14 mouse cellular contexts compared by ENCODE assay signal in genomic region chr9:96878464-96878863, GRCm38 (mm10). TPM values are rescaled to one million over a fixed set of nuclear protein-coding genes. Genes with fewer than 3 reads are reported as not detected.
DNase-seq lines count a peak whose midpoint lies in the region; ATAC-seq and TF ChIP-seq lines count a peak whose summit lies in the region.
"Had no signal": no experiment of that assay in that cellular context is flagged by ENCODE, and none has a peak within 500 bp of the region (broad histone marks: within the 10 kb centered on the region; RNA-seq: fewer than 3 reads in every experiment).

No protein-coding gene starts in this region.

- H3K36me3 ChIP-seq in forebrain, embryonic 12.5 days (replicated peaks) = no peaks in the 10 kb centered on the region; the same call in 1 of the 2 replicates
- H3K36me3 ChIP-seq in forebrain, embryonic 15.5 days = no peaks in the 10 kb centered on the region
- H3K36me3 ChIP-seq in midbrain, embryonic 10.5 days = peaks cover 16% of the 10 kb centered on the region
- H3K36me3 ChIP-seq in midbrain, postnatal 0 days (ENCODE audit: insufficient read depth, low read length) = no peaks in the 10 kb centered on the region
- no peaks in the 10 kb centered on the region for H3K36me3 ChIP-seq in neural tube, embryonic 13.5 days
- H3K36me3 ChIP-seq: limb, embryonic 12.5 days had no signal

- WGBS in forebrain, embryonic 12.5 days = 45% methylated on average over 4 of the region's 4 CpGs
- 41% methylated on average over 4 of the region's 4 CpGs for WGBS in forebrain, embryonic 15.5 days
- WGBS in midbrain, embryonic 10.5 days = 46% methylated on average over 4 of the region's 4 CpGs
- 26% methylated on average over 4 of the region's 4 CpGs for WGBS in midbrain, postnatal 0 days
- WGBS in neural tube, embryonic 13.5 days = 5% methylated on average over 4 of the region's 4 CpGs

- no peak overlapping the region for H3K9ac ChIP-seq in forebrain, embryonic 12.5 days
- H3K9ac ChIP-seq in forebrain, embryonic 15.5 days (replicated peaks) = no peak overlapping the region
- no peak overlapping the region for H3K9ac ChIP-seq in midbrain, postnatal 0 days (replicated peaks; ENCODE audit: low read length, poor library complexity, severe bottlenecking)
- H3K9ac ChIP-seq in neural tube, embryonic 13.5 days = no peak overlapping the region
- H3K9ac ChIP-seq: forebrain, postnatal 0 days; limb, embryonic 12.5 days; liver, postnatal 0 days had no signal

- H3K4me1 ChIP-seq in forebrain, embryonic 12.5 days = peaks cover 36% of the 10 kb centered on the region
- H3K4me1 ChIP-seq in forebrain, embryonic 15.5 days = peaks cover 14% of the 10 kb centered on the region
- peaks cover 46% of the 10 kb centered on the region for H3K4me1 ChIP-seq in midbrain, embryonic 10.5 days
- 0 out of 2 replicates have a peak, but pooled peaks cover 4% of the 10 kb centered on the region for H3K4me1 ChIP-seq in midbrain, postnatal 0 days (ENCODE audit: insufficient read depth, low read length)
- H3K4me1 ChIP-seq in neural tube, embryonic 13.5 days (replicated peaks) = peaks cover 51% of the 10 kb centered on the region

- DNase-seq in midbrain, embryonic 10.5 days (ENCODE audit: low spot score) = no peak
- DNase-seq in midbrain, postnatal 0 days (ENCODE audit: low spot score) = no peak
- DNase-seq in cerebellum, adult 9-11 months = peak; percentile 72
- no peak for DNase-seq in liver
- DNase-seq: forebrain, postnatal 0 days; layer of hippocampus, postnatal 36 days; liver, postnatal 0 days had no signal

- no peak overlapping the region for H3K4me2 ChIP-seq in forebrain, embryonic 12.5 days
- H3K4me2 ChIP-seq in forebrain, embryonic 15.5 days (replicated peaks) = no peak overlapping the region
- no peak overlapping the region for H3K4me2 ChIP-seq in midbrain, postnatal 0 days (ENCODE audit: low read depth, low read length, poor library complexity, severe bottlenecking)
- no peak overlapping the region for H3K4me2 ChIP-seq in neural tube, embryonic 13.5 days
- H3K4me2 ChIP-seq: limb, embryonic 12.5 days had no signal

- TF ChIP-seq CTCF in midbrain, postnatal 0 days (IDR thresholded peaks at IDR 0.05) = no peak

- H3K27me3 ChIP-seq in forebrain, embryonic 12.5 days = no peaks in the 10 kb centered on the region
- H3K27me3 ChIP-seq in forebrain, embryonic 15.5 days = no peaks in the 10 kb centered on the region
- H3K27me3 ChIP-seq in midbrain, embryonic 10.5 days (ENCODE audit: low read depth, poor library complexity, severe bottlenecking) = no peaks in the 10 kb centered on the region
- H3K27me3 ChIP-seq in midbrain, postnatal 0 days (ENCODE audit: insufficient read depth, low read length) = no peaks in the 10 kb centered on the region
- no peaks in the 10 kb centered on the region for H3K27me3 ChIP-seq in neural tube, embryonic 13.5 days
- H3K27me3 ChIP-seq: limb, embryonic 12.5 days had no signal

- H3K27ac ChIP-seq in forebrain, embryonic 12.5 days = no peak overlapping the region
- no peak overlapping the region for H3K27ac ChIP-seq in forebrain, embryonic 15.5 days (replicated peaks)
- H3K27ac ChIP-seq in midbrain, embryonic 10.5 days (replicated peaks) = 0 out of 2 replicates have a peak overlapping the region, but pooled peaks have one; percentile 0
- H3K27ac ChIP-seq in midbrain, postnatal 0 days (ENCODE audit: low read depth, low read length) = no peak overlapping the region
- no peak overlapping the region; the same call in 1 of the 2 replicates for H3K27ac ChIP-seq in neural tube, embryonic 13.5 days (replicated peaks)
- H3K27ac ChIP-seq: kidney, postnatal 0 days; limb, embryonic 12.5 days; macrophage had no signal

- no peak overlapping the region for H3K4me3 ChIP-seq in forebrain, embryonic 12.5 days (replicated peaks)
- H3K4me3 ChIP-seq in forebrain, embryonic 15.5 days = no peak overlapping the region
- H3K4me3 ChIP-seq in midbrain, embryonic 10.5 days = no peak overlapping the region
- H3K4me3 ChIP-seq in midbrain, postnatal 0 days (ENCODE audit: low read depth, low read length) = no peak overlapping the region
- H3K4me3 ChIP-seq in neural tube, embryonic 13.5 days = no peak overlapping the region
- H3K4me3 ChIP-seq: limb, embryonic 12.5 days had no signal

- ATAC-seq in forebrain, embryonic 12.5 days (ENCODE audit: low FRiP score) = peak; percentile 37
- ATAC-seq in forebrain, embryonic 15.5 days (replicated peaks) = no peak
- no peak for ATAC-seq in midbrain, postnatal 0 days (ENCODE audit: low FRiP score)
- peak; percentile 32 for ATAC-seq in neural tube, embryonic 13.5 days (ENCODE audit: low read depth)
- ATAC-seq: activated CD4-positive, CD25-positive, alpha-beta regulatory T cell, adult 4 months; forebrain, postnatal 0 days; liver, postnatal 0 days had no signal

- H3K9me3 ChIP-seq in forebrain, embryonic 12.5 days = no peaks in the 10 kb centered on the region
- no peaks in the 10 kb centered on the region for H3K9me3 ChIP-seq in forebrain, embryonic 15.5 days
- peaks cover 4% of the 10 kb centered on the region; the same call in 1 of the 2 replicates for H3K9me3 ChIP-seq in midbrain, embryonic 10.5 days (replicated peaks)
- no peaks in the 10 kb centered on the region for H3K9me3 ChIP-seq in midbrain, postnatal 0 days (ENCODE audit: low read length)
- H3K9me3 ChIP-seq in neural tube, embryonic 13.5 days = no peaks in the 10 kb centered on the region
- H3K9me3 ChIP-seq: limb, embryonic 12.5 days had no signal

RNA-seq across cellular contexts. Expression of gene Pxylp1, which starts 14.0 kb away (rescaled TPM):
- polyA plus RNA-seq in forebrain, embryonic 12.5 days (2016; fragmentation: Nextera tagmentation; extraction: Ambion mirVana) = 48.5 and 51.2 TPM in 2 replicates
- polyA plus RNA-seq in forebrain, embryonic 15.5 days (2015; fragmentation: Nextera tagmentation; extraction: Ambion mirVana) = 33.8 and 36.6 TPM in 2 replicates
- polyA plus RNA-seq in midbrain, embryonic 10.5 days (2016; fragmentation: Nextera tagmentation; extraction: Ambion mirVana) = 49.1 and 56.6 TPM in 2 replicates
- total RNA-seq in midbrain, postnatal 0 days (2014; rRNA removed) = 27.0 and 42.3 TPM in 2 replicates
- polyA plus RNA-seq in midbrain, postnatal 0 days (2015; fragmentation: Nextera tagmentation; extraction: Ambion mirVana) = 23.5 and 24.6 TPM in 2 replicates
- 31.5 and 33.4 TPM in 2 replicates for polyA plus RNA-seq in neural tube, embryonic 13.5 days (2015; fragmentation: Nextera tagmentation; extraction: Ambion mirVana)

Comparison
In these comparisons a context has a peak if more than half of its experiments do, and no peak if none do; other contexts are left out.
1. ATAC-seq: peak in forebrain, embryonic 12.5 days (single experiment) and neural tube, embryonic 13.5 days (single experiment); none in forebrain, embryonic 15.5 days (single experiment) and midbrain, postnatal 0 days (single experiment).